Comparison of ENCODE assay signal across 8 mouse cellular contexts in genomic region chrX:101642091-101642490, GRCm38 (mm10). TPM values are rescaled to one million over a fixed set of nuclear protein-coding genes. Genes with fewer than 3 reads are reported as not detected.
DNase-seq lines count a peak whose midpoint lies in the region; ATAC-seq lines count a peak whose summit lies in the region.

No protein-coding gene starts in this region.

- H3K9me3 ChIP-seq in neural tube, embryonic 11.5 days (ENCODE audit: control insufficient read depth, low read length) = no peaks in the 10 kb centered on the region
- no peaks in the 10 kb centered on the region for H3K9me3 ChIP-seq in limb, embryonic 13.5 days
- no peaks in the 10 kb centered on the region for H3K9me3 ChIP-seq in stomach, embryonic 14.5 days (ENCODE audit: control insufficient read depth, low read depth, low read length)

- WGBS in neural tube, embryonic 11.5 days = 24% methylated on average over 5 of the region's 5 CpGs
- 19% methylated on average over 5 of the region's 5 CpGs for WGBS in limb, embryonic 13.5 days
- 24% methylated on average over 5 of the region's 5 CpGs for WGBS in stomach, embryonic 14.5 days

- ATAC-seq in frontal cortex, adult (ENCODE audit: low TSS enrichment) = peak; percentile 43; the same call in 1 of the 2 replicates
- no peak for ATAC-seq in neural tube, embryonic 11.5 days (ENCODE audit: insufficient read depth, low FRiP score, low TSS enrichment)
- ATAC-seq in limb, embryonic 13.5 days (ENCODE audit: low FRiP score, low read depth) = no peak
- no peak for ATAC-seq in stomach, embryonic 14.5 days (ENCODE audit: insufficient number of reproducible peaks, insufficient read depth, low FRiP score, low read depth)
- ATAC-seq in inflammation-experienced regulatory T-cells, adult 6 months = no peak

- no peaks in the 10 kb centered on the region for H3K4me1 ChIP-seq in neural tube, embryonic 11.5 days (ENCODE audit: control insufficient read depth, insufficient read depth, low read length)
- H3K4me1 ChIP-seq in limb, embryonic 13.5 days = 0 out of 2 replicates have a peak, but pooled peaks cover 4% of the 10 kb centered on the region
- H3K4me1 ChIP-seq in stomach, embryonic 14.5 days (ENCODE audit: control insufficient read depth, insufficient read depth, low read length) = 0 out of 2 replicates have a peak, but pooled peaks cover 3% of the 10 kb centered on the region

- DNase-seq in frontal cortex, postnatal 25 days (ENCODE audit: low spot score in 2 of 2) = no peak
- no peak for DNase-seq in neural tube, embryonic 11.5 days (ENCODE audit: low spot score)
- DNase-seq in neural tube, embryonic 10.5 days (ENCODE audit: extremely low spot score, low spot score) = no peak
- no peak for DNase-seq in thymus, postnatal 10 days (ENCODE audit: low spot score in 2 of 2)

- H3K36me3 ChIP-seq in neural tube, embryonic 11.5 days (ENCODE audit: control insufficient read depth, insufficient read depth, low read length) = no peaks in the 10 kb centered on the region; the same call in 1 of the 2 replicates
- peaks cover 6% of the 10 kb centered on the region; the same call in 1 of the 2 replicates for H3K36me3 ChIP-seq in limb, embryonic 13.5 days
- no peaks in the 10 kb centered on the region for H3K36me3 ChIP-seq in stomach, embryonic 14.5 days (ENCODE audit: control insufficient read depth, insufficient read depth, low read length)

- H3K4me3 ChIP-seq in neural tube, embryonic 11.5 days (ENCODE audit: low read depth, low read length) = peak overlapping the region; percentile 70
- peak overlapping the region; percentile 68 for H3K4me3 ChIP-seq in limb, embryonic 13.5 days
- peak overlapping the region; percentile 63 for H3K4me3 ChIP-seq in stomach, embryonic 14.5 days (ENCODE audit: low read depth, low read length)

- H3K27me3 ChIP-seq in neural tube, embryonic 11.5 days (ENCODE audit: control insufficient read depth, insufficient read depth, low read length) = no peaks in the 10 kb centered on the region
- peaks cover 31% of the 10 kb centered on the region for H3K27me3 ChIP-seq in limb, embryonic 13.5 days
- H3K27me3 ChIP-seq in stomach, embryonic 14.5 days (ENCODE audit: control insufficient read depth, insufficient read depth, low read length) = no peaks in the 10 kb centered on the region

- no peak overlapping the region for H3K27ac ChIP-seq in neural tube, embryonic 11.5 days (ENCODE audit: low read depth, low read length)
- no peak overlapping the region for H3K27ac ChIP-seq in limb, embryonic 13.5 days
- no peak overlapping the region for H3K27ac ChIP-seq in stomach, embryonic 14.5 days (ENCODE audit: low read length)

- H3K4me2 ChIP-seq in neural tube, embryonic 11.5 days (ENCODE audit: low read depth) = peak overlapping the region; percentile 63
- H3K4me2 ChIP-seq in limb, embryonic 13.5 days (replicated peaks) = peak overlapping the region; percentile 67
- peak overlapping the region; percentile 52 for H3K4me2 ChIP-seq in stomach, embryonic 14.5 days (replicated peaks; ENCODE audit: low read depth, low read length)

- H3K9ac ChIP-seq in neural tube, embryonic 11.5 days (ENCODE audit: low read length) = peak overlapping the region; percentile 19
- H3K9ac ChIP-seq in limb, embryonic 13.5 days = peak overlapping the region; percentile 82
- peak overlapping the region; percentile 66; the same call in 1 of the 2 replicates for H3K9ac ChIP-seq in stomach, embryonic 14.5 days (replicated peaks; ENCODE audit: low read depth, low read length)

RNA-seq across cellular contexts. Expression of gene Ogt, which starts 2.2 kb away (rescaled TPM):
- polyA plus RNA-seq in neural tube, embryonic 11.5 days (2014; fragmentation: Nextera tagmentation; extraction: Ambion mirVana) = 232 and 246 TPM in 2 replicates
- polyA plus RNA-seq in limb, embryonic 13.5 days (2015; fragmentation: Nextera tagmentation; extraction: Ambion mirVana) = 162 and 180 TPM in 2 replicates
- 232 and 248 TPM in 2 replicates for polyA plus RNA-seq in stomach, embryonic 14.5 days (2014; fragmentation: Nextera tagmentation; extraction: Ambion mirVana)
- polyA plus RNA-seq in inflammation-experienced regulatory T-cells, adult 6 months (2017; shearing (Covaris generic)) = 100 to 1,000 TPM; 153 to 224 (median 174) TPM

Comparison
In these comparisons a context has a peak if more than half of its experiments do, and no peak if none do; other contexts are left out.
1. H3K9ac ChIP-seq: peak in every context shown above with its lines; median percentile 82 in limb, embryonic 13.5 days; 66 in stomach, embryonic 14.5 days; 19 in neural tube, embryonic 11.5 days.